Mouse (Mus musculus): ENCODE results near the gene Kif1a.

GRCm38 (mm10) chr1:93071487-93071971, 30.2 kb downstream of the Kif1a start:
- TF ChIP-seq CTCF (IDR thresholded peaks at IDR 0.05; ENCODE audit: low read depth) (no peak), EP300 (IDR thresholded peaks at IDR 0.05; ENCODE audit: low read depth) (no peak)

Data from heart, postnatal 0 days (tissue).